Mouse (Mus musculus): Measurements from ENCODE around the gene Nptx1. TPM values are rescaled to one million over a fixed set of nuclear protein-coding genes. Genes with fewer than 3 reads are reported as not detected.
A peak's percentile ranks its signal among the peaks of the same experiment; 100 is the strongest.

Gene Nptx1
- polyA plus RNA-seq, 1 experiment from 2014 or later, result 28.3 TPM

GRCm38 (mm10) chr11:119541082-119541481 lies 6.5 kb downstream of the Nptx1 start:
- Histone ChIP-seq H3K4me2 (no peak overlapping the region), H3K4me3 (replicated peaks) (no peak overlapping the region), H3K4me1 (peaks cover 49% of the 10 kb centered on the region), H3K27me3 (replicated peaks) (peaks cover 13% of the 10 kb centered on the region), H3K9me3 (replicated peaks) (no peaks in the 10 kb centered on the region), H3K36me3 (peaks cover 7% of the 10 kb centered on the region; the same call in 1 of the 2 replicates), H3K27ac (replicated peaks) (no peak overlapping the region), H3K9ac (replicated peaks) (no peak overlapping the region)
- ATAC-seq (ENCODE audit: low FRiP score), result no peak
- 76% methylated on average over 9 of the region's 9 CpGs for whole genome bisulfite sequencing

- peaks cover 7% of the 10 kb centered on the region; the same call in 1 of the 2 replicates for H3K36me3 ChIP-seq
- H3K9ac ChIP-seq (replicated peaks), result no peak overlapping the region
- no peaks in the 10 kb centered on the region for H3K9me3 ChIP-seq (replicated peaks)
- WGBS, result 81% methylated on average over 9 of the region's 9 CpGs
- H3K27ac ChIP-seq (replicated peaks), result no peak overlapping the region
- H3K4me2 ChIP-seq, result no peak overlapping the region
- H3K4me3 ChIP-seq (replicated peaks), result no peak overlapping the region
- H3K27me3 ChIP-seq (replicated peaks), result peaks cover 11% of the 10 kb centered on the region
- H3K4me1 ChIP-seq, result peaks cover 44% of the 10 kb centered on the region
- ATAC-seq (ENCODE audit: low FRiP score), result no peak
Measured at GRCm38 (mm10) chr11:119540560-119540959, 7.0 kb downstream of the Nptx1 start.

GRCm38 (mm10) chr11:119539944-119540343 lies 7.6 kb downstream of the Nptx1 start:
- Histone ChIP-seq H3K9ac (replicated peaks) (no peak overlapping the region), H3K36me3 (peaks cover 7% of the 10 kb centered on the region; the same call in 1 of the 2 replicates), H3K27me3 (replicated peaks) (peaks cover 5% of the 10 kb centered on the region; the same call in 1 of the 2 replicates), H3K9me3 (replicated peaks) (no peaks in the 10 kb centered on the region), H3K4me3 (replicated peaks) (no peak overlapping the region), H3K4me1 (peaks cover 38% of the 10 kb centered on the region), H3K27ac (replicated peaks) (no peak overlapping the region), H3K4me2 (peak overlapping the region; percentile 13; the same call in 1 of the 2 replicates)
- 29% methylated on average over 14 of the region's 14 CpGs for WGBS
- ATAC-seq (ENCODE audit: low FRiP score), result no peak

- Histone ChIP-seq H3K4me2 (no peak overlapping the region), H3K9me3 (replicated peaks) (no peaks in the 10 kb centered on the region)
Measured at GRCm38 (mm10) chr11:119533745-119534144, 13.8 kb downstream of the Nptx1 start.

GRCm38 (mm10) chr11:119532460-119532859 lies 15.1 kb downstream of the Nptx1 start:
- 63% methylated on average over 8 of the region's 8 CpGs for WGBS
- Histone ChIP-seq H3K27ac (replicated peaks) (no peak overlapping the region), H3K4me1 (peaks cover 5% of the 10 kb centered on the region; the same call in 1 of the 2 replicates), H3K4me3 (replicated peaks) (no peak overlapping the region), H3K9me3 (replicated peaks) (no peaks in the 10 kb centered on the region), H3K36me3 (no peaks in the 10 kb centered on the region), H3K4me2 (no peak overlapping the region), H3K27me3 (replicated peaks) (no peaks in the 10 kb centered on the region; the same call in 1 of the 2 replicates), H3K9ac (replicated peaks) (no peak overlapping the region)
- no peak for ATAC-seq (ENCODE audit: low FRiP score)

More at GRCm38 (mm10) chr11:119533745-119534144, 13.8 kb downstream of the Nptx1 start:
- H3K9ac ChIP-seq (replicated peaks), result no peak overlapping the region
- H3K4me3 ChIP-seq (replicated peaks), result no peak overlapping the region
- H3K27me3 ChIP-seq (replicated peaks), result no peaks in the 10 kb centered on the region; the same call in 1 of the 2 replicates
- peaks cover 5% of the 10 kb centered on the region; the same call in 1 of the 2 replicates for H3K4me1 ChIP-seq
- no peak overlapping the region for H3K27ac ChIP-seq (replicated peaks)
- 69% methylated on average over 7 of the region's 7 CpGs for WGBS
- no peaks in the 10 kb centered on the region for H3K36me3 ChIP-seq
- ATAC-seq (ENCODE audit: low FRiP score), result no peak

- Histone ChIP-seq H3K9me3 (replicated peaks) (no peaks in the 10 kb centered on the region), H3K4me3 (replicated peaks) (no peak overlapping the region), H3K27me3 (replicated peaks) (no peaks in the 10 kb centered on the region; the same call in 1 of the 2 replicates), H3K4me2 (no peak overlapping the region), H3K36me3 (no peaks in the 10 kb centered on the region), H3K27ac (replicated peaks) (no peak overlapping the region), H3K9ac (replicated peaks) (no peak overlapping the region), H3K4me1 (peaks cover 9% of the 10 kb centered on the region)
- 65% methylated on average over 11 of the region's 11 CpGs for WGBS
- ATAC-seq (ENCODE audit: low FRiP score), result no peak
Measured at GRCm38 (mm10) chr11:119528930-119529329, 18.6 kb downstream of the Nptx1 start.

GRCm38 (mm10) chr11:119526068-119526966 lies 21.2 kb downstream of the Nptx1 start:
- H3K9ac ChIP-seq (replicated peaks), result no peak overlapping the region
- H3K9me3 ChIP-seq (replicated peaks), result no peaks in the 10 kb centered on the region
- H3K27ac ChIP-seq (replicated peaks), result no peak overlapping the region
- no peaks in the 10 kb centered on the region for H3K27me3 ChIP-seq (replicated peaks)
- H3K4me1 ChIP-seq, result peaks cover 4% of the 10 kb centered on the region
- H3K36me3 ChIP-seq, result no peaks in the 10 kb centered on the region
- 84% methylated on average over 14 of the region's 14 CpGs for WGBS
- H3K4me2 ChIP-seq, result no peak overlapping the region
- no peak overlapping the region for H3K4me3 ChIP-seq (replicated peaks)
- ATAC-seq (ENCODE audit: low FRiP score), result no peak

GRCm38 (mm10) chr11:119524545-119524949 lies 23.0 kb downstream of the Nptx1 start:
- Histone ChIP-seq H3K27ac (replicated peaks) (peak overlapping the region; percentile 56; the same call in 1 of the 2 replicates), H3K4me3 (replicated peaks) (peak overlapping the region; percentile 46), H3K27me3 (replicated peaks) (no peaks in the 10 kb centered on the region), H3K9me3 (replicated peaks) (no peaks in the 10 kb centered on the region), H3K4me1 (peaks cover 4% of the 10 kb centered on the region), H3K36me3 (no peaks in the 10 kb centered on the region), H3K9ac (replicated peaks) (peak overlapping the region; percentile 47), H3K4me2 (peak overlapping the region; percentile 71)
- peak; percentile 95 for ATAC-seq (ENCODE audit: low FRiP score)
- WGBS, result under 1% methylated on average over 33 of the region's 33 CpGs

- Histone ChIP-seq H3K36me3 (no peaks in the 10 kb centered on the region), H3K9ac (replicated peaks) (no peak overlapping the region), H3K27ac (replicated peaks) (no peak overlapping the region), H3K4me2 (no peak overlapping the region), H3K4me3 (replicated peaks) (no peak overlapping the region), H3K9me3 (replicated peaks) (no peaks in the 10 kb centered on the region), H3K27me3 (replicated peaks) (no peaks in the 10 kb centered on the region), H3K4me1 (peaks cover 4% of the 10 kb centered on the region)
- WGBS, result 83% methylated on average over 3 of the region's 3 CpGs
- ATAC-seq (ENCODE audit: low FRiP score), result no peak
Measured at GRCm38 (mm10) chr11:119523392-119523791, 24.2 kb downstream of the Nptx1 start.

- Histone ChIP-seq H3K27ac (replicated peaks) (no peak overlapping the region), H3K9me3 (replicated peaks) (no peaks in the 10 kb centered on the region), H3K36me3 (no peaks in the 10 kb centered on the region), H3K27me3 (replicated peaks) (no peaks in the 10 kb centered on the region), H3K4me1 (peaks cover 4% of the 10 kb centered on the region), H3K4me3 (replicated peaks) (no peak overlapping the region), H3K9ac (replicated peaks) (no peak overlapping the region), H3K4me2 (no peak overlapping the region)
- ATAC-seq (ENCODE audit: low FRiP score), result no peak
- WGBS, result 59% methylated on average over 8 of the region's 8 CpGs
Measured at GRCm38 (mm10) chr11:119522779-119523178, 24.8 kb downstream of the Nptx1 start.

- no peak for ATAC-seq (ENCODE audit: low FRiP score)
- Histone ChIP-seq H3K4me1 (peaks cover 4% of the 10 kb centered on the region), H3K9ac (replicated peaks) (no peak overlapping the region), H3K4me2 (no peak overlapping the region), H3K9me3 (replicated peaks) (no peaks in the 10 kb centered on the region), H3K36me3 (no peaks in the 10 kb centered on the region), H3K27me3 (replicated peaks) (no peaks in the 10 kb centered on the region), H3K4me3 (replicated peaks) (no peak overlapping the region), H3K27ac (replicated peaks) (no peak overlapping the region)
- WGBS, result 81% methylated on average over 6 of the region's 6 CpGs
Measured at GRCm38 (mm10) chr11:119521920-119522710, 25.4 kb downstream of the Nptx1 start.

Data from neural tube, embryonic 15.5 days (tissue).